Mouse (Mus musculus) thymus, postnatal 25 days (tissue): Measurements from ENCODE around the gene Mvb12a.
A peak's percentile ranks its signal among the peaks of the same experiment; 100 is the strongest.

Source experiments
- DNase-seq: peaks from one replicate; pipeline ENCODE4 v3.0.0; 2022

Gene Mvb12a

DNA sequence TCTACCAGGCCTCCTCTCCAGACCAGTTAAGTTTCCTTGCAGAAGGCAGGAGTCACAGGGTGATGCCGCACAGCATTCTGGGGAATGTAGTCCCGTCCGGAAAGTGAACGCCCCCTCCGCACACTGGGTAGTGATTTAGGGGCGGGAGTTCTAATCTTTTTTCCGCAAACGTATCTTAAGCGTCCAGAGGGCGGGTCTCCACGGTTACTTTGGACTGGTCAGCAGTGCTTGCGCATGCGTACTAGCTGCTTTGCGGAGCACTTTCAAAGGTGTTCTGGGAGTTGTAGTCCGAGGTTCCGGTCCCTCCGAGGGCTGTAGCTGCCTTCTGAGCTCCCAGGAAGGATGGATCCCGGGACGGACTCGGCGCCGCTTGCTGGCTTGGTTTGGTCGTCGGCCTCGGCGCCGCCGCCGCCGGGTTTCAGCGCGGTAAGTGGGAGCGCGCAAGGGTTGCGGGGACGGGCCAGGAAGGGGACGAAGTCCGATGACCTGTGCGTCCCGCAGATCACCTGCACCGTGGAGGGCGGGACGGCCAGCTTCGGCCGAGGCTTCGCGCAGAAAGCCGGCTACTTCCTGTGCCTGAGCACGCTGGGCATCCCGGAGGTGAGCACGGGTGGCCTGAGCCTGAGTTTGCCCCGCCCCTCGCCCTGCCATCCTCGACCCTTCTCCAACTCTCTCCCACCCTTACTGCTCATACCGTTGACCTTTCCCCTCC is at the start of gene Mvb12a:
Gene Mvb12a, plus strand, starts transcription at position 291 of the 712 bp plus-strand sequence.
- peak; percentile 93 for DNase-seq

GRCm38 (mm10) chr8:71495039-71495438 is 47.7 kb upstream of the Mvb12a start:
- DNase-seq, result peak; percentile 81

DNA sequence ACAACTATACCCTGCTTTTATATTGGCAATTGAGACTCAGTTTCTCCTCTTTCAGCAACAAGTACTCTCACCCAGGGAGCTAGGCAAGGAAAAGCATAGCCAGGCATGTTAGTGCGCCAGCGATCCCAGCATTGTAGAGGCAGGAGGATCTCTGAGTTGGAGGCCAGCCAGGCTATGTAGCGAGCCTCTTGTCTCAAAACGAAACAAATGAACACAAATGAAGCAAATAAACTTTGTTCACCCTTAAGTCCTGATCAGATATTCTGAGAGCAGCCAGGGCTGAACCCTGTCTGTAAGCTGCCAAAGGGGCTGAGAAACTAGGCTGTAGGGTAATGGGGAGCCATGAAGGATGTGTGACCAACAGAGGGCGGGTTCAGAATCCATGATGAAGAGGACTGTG is 46.9 kb upstream of the Mvb12a start:
- DNase-seq, result no peak

DNA sequence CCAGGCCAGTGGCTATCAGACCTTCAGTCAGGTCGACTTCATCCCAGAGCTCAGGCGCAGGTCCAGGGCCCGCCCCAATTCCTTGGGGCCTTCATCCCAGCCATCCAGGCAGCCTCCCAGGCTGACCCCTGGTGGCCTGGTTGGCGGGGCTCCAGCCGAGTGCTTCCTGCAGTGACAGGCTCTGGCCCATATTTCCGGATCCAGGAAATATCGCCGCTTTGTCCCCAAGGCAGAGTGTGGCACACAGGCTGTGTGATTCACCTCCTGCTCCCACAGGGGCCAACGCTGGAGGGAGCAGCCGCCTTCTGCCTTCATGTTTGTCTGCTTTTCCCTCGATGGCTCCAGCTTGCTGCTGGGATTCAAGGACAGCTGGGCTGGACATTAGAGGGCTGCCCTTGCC is 46.2 kb upstream of the Mvb12a start:
- no peak for DNase-seq

- DNase-seq, result no peak
Measured at GRCm38 (mm10) chr8:71497077-71497645, 45.6 kb upstream of the Mvb12a start.

DNA sequence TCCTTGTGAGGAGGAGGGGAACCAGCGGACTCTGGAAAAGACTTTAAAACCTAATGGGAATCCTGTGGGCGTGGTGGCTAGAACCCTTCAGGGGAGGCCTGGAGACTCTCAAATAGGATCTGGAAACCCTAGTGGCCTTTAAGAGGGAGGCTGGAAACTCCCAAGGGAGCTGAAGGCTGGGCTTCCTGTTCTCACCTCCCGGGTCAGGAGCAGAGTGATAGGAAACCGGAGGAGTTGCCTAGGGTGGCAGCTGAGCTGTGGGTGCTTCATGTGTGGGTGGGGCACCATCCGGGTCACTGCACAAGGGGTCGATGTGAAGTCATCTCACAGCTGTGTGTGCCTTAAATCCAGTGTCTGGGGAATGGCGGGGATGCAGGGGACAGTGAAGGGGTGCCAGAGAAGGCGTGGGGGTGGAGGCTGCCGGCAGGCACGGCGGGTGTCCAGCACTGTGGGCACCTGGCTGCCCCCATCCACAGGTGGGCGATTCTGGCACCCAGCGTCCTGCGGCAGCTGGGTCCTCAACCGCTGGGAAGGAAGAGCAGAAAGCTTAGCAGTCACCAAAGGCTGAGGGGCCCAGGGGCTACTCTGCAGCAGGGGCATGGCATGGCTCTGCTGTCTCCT is 44.7 kb upstream of the Mvb12a start:
- no peak for DNase-seq

GRCm38 (mm10) chr8:71498816-71499690 is 43.7 kb upstream of the Mvb12a start:
- no peak for DNase-seq

DNA sequence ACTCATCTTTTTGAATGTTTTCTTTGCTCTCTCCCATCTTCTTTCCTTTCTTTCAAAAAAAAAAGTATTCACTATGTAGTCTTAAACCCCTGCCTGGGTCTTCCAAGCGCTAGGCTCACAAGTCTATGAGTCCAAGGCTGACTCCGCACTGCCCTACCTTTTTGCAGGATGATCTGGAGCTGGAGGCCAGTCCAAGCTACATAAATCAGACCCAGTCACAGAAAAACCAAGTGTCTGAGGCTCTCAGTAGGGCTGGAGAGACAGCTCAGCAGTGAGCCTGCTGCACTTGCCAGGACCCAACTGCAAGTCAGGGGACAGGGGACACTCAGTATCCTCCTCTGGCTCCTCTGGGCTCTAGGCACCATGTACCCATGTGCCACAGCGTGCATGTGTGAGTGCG is 38.4 kb upstream of the Mvb12a start:
- DNase-seq, result no peak

- DNase-seq, result no peak
Measured at GRCm38 (mm10) chr8:71505326-71505725, 37.4 kb upstream of the Mvb12a start.

DNA sequence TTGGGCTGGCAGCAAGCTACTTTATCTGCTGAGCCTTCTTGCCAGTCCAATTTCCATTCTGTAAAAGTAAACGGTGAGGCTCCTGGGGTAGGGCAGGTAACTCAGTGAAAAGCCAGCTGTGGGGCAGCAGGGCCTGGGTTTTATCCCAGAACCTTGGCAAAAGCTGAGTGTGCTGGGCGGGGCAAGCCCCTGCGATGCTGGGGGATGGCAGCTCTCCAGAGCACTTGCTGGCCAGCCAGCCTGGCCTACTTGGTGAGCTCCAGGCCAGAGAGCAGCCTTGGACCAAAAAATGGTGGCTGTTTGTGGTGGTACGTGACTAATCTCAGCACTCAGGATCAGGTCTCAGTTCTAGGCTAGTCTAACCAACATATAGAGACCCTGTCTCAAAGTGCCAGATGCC is 36.7 kb upstream of the Mvb12a start:
- no peak for DNase-seq

GRCm38 (mm10) chr8:71507589-71508104 is 35.1 kb upstream of the Mvb12a start:
- peak; percentile 41 for DNase-seq

DNA sequence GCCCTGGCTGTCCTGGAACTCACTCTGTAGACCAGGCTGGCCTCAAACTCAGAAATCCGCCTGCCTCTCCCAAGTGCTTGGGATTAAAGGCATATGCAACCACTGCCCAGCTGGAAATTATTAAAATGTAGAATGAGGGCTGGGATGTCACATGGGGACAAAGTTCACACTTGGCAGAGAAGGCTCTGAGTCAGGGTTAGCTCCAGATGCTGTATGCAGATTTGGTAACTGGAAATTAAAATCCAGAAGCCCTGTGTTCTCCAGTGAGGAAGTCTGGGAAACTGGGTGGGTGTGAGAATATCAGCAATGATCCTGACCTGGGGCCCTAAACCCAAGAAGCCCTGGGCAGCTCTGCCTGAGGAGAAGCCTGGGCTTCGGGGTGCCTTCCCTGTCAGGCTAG is 33.4 kb upstream of the Mvb12a start:
- no peak for DNase-seq

DNA sequence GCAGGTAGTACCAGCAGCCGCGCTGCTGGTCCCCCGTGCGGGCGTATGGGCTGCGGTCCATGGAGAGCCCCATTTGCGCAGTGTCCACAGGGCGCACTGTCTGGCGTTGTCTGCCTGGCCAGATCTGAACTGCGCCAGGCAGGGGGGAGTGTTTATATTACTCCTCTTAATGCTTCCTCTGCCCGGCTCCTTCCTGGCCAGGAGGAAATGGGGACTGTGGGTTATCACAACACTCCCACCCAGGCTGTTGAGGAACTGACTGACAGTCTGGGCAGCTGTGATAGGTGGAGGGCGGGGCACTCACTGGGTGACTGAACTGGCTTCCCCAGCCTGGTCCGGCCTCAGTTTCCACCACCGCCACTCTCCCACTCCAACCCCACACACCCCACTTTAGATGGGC is 31.1 kb upstream of the Mvb12a start, which contains the start of gene Plvap:
Gene Plvap, minus strand, starts transcription at position 109 of the 400 bp plus-strand sequence.
- DNase-seq, result no peak

DNA sequence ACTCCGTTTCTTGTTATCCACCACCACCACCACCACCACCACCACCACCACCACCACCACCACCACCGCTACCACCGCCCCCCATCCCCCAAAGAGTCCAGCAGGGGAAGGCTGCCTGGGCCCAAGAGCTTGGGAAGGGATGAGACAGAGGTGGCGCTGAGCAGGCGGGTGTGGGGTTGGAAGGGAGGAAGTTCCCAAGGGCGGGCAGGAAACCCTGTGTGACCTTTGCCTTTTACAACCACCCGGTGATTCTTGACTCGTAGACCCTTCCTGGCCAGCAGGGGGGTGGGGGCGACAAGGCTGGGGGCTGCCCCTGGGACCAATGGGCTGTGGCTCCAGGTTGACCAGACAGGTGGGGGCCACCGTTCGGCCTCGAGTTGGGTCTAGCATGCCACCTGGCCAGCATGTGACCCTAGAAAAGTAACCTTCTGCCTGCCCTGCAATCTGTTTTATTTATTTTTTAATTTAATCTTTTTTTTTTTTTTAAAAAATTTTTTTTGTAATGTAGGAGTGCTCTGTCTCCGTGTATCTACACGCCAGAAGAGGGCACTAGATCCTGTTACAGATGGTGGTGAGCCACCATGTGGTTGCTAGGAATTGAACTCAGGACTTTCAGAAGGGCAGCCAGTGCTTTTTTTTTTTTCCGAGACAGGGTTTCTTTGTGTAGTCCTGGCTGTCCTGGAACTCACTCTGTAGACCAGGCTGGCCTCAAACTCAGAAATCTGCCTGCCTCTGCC is 29.5 kb upstream of the Mvb12a start:
- no peak for DNase-seq

- no peak for DNase-seq
Measured at GRCm38 (mm10) chr8:71515043-71515442, 27.7 kb upstream of the Mvb12a start.

GRCm38 (mm10) chr8:71516786-71517185 is 25.9 kb upstream of the Mvb12a start:
- no peak for DNase-seq

GRCm38 (mm10) chr8:71519037-71519825 is 23.5 kb upstream of the Mvb12a start:
- peak; percentile 54 for DNase-seq

DNA sequence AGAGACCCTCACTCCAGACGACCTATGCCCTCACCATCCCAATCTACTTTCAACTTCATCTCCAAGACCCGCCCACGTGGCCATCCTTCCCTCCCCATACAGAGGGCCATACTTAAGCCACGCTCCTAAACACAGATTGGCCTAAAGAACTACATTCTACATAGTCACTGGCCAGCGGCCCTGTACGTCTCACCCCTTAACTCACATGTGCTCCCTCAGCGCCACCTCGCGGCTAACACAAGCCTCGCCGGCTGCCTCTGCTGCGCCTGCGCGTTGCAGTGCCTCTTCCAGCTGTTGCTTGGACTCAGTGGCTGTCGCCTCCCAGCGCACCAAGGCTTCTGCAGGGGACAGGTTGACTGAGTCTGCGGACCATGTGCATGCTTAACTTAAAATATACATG is 21.1 kb upstream of the Mvb12a start:
- peak; percentile 97 for DNase-seq

GRCm38 (mm10) chr8:71525226-71526050 is 17.3 kb upstream of the Mvb12a start, which contains the start of gene Ccdc194:
Ccdc194 (minus strand) TSS chr8:71525711.
- DNase-seq, result no peak

DNA sequence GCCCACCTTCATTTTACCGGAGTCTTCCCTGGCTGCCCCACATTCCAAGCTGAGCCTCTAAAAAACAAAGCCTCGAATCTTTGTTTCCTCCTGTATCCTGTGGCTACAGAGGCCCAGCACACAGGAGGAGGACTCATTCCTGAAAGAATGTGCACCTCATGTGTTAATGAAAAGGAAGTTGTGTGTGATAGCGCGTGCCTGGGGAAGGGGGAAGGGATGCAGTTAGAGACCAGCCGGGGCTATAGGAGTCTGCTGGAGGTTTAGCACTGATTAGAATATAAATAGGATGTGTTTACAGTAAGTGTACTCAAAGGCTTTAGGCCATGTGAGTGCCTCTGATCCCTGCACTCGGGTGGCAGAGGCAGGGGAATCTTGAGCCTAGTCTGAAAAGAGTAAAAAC is 16.4 kb upstream of the Mvb12a start:
- no peak for DNase-seq
